Mouse (Mus musculus): Measurements from ENCODE around the gene B3gnt4.

B3gnt4 gene

DNA sequence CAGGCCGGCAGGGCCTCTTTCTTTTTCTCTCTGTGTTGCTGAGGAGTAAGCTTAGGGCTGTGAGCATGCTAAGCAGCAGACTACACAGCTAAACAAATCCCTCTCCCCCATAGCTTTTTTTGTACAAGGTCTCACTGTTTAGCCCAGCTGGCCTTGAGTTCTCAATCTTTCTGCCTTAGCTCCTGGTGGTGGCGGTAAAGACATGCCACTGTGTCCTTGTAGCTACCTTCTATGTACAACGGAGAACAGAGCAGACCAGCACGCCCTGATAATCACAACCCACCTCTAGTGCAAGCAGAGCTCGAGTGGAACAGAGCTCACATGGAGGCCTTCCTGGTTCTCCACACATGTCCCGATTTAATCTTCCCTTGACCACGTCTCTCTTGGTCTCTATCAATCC, 18.4 kb downstream of the B3gnt4 start:
- DNase-seq = no peak

DNA sequence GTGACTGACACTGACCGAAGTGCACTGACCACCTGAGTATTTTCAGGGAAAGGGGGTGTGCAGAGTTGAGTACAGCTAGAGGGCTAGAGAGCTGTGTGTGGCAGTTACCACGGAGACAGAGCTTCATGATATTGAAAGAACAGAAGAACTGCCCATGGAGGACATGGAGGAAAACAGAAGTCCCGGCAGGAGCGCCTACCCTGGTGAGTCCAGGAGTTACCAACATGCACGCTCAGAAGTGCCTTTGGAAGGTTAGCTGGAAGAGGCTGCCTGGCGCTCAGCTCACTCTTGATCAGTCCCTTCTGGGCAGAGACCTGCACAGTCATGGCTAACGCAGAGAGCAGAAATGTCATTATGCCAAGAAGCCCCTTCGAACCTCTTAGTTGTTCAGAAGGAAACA, 19.8 kb downstream of the B3gnt4 start:
- DNase-seq = no peak

DNA sequence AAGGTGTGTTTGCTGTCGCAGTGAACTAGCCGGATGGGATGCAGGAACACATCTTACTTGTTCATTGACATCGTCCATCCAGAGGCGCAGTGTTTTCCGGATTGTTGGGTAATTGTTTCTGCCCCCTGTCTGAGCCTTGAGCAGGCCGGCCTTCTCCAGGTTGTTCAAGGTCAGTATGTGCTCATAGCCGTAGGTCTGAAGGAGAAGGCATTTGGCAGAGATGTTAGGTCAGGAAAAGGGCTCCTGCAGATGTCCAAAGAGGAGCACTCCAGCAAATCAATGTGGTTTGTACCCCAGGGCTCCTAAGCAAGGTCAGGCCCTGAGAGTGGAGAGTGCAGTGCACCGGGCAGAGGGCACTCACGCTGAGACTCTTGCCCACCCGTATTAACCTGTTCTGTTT, 23.5 kb downstream of the B3gnt4 start:
- DNase-seq = no peak

DNA sequence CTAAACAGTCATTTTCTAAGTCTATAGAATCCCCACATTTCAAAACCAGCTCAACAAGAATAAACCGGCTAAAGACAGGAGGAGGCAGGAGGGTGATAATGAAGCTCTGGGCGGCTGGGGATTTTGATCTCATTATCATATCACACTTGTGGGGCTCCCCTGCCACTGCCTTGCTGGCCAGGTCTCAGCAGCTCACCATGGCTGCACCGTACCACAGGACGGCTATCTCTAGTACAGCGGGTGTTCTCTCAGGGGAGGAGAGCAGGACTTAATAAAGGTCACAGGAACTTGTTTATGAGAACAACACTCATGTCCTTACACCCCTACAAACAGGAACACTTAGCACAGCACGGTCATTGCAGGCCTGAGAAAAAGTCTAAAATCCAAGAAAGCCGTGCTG, 45.4 kb downstream of the B3gnt4 start:
- DNase-seq = no peak

DNA sequence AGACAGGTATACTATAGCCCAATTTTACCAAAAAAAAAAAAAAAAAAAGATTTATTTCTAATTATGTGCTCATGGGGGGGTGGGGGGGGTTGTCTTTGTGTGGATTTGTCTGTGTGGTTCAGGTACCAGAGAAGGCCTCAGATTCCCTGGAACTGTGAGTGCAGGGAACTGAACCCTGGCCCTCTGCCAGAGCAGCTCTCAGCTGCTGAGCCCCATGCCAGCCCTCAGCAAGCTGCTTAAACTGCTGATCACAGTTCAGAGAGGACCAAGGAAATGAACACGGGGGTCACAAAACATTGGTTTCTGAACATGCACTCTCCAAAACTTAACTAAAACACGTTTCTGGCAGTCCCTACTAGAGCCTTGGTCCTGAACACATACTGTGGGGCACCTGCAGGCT, 46.2 kb downstream of the B3gnt4 start:
- DNase-seq = peak; percentile 89 to 93

DNA sequence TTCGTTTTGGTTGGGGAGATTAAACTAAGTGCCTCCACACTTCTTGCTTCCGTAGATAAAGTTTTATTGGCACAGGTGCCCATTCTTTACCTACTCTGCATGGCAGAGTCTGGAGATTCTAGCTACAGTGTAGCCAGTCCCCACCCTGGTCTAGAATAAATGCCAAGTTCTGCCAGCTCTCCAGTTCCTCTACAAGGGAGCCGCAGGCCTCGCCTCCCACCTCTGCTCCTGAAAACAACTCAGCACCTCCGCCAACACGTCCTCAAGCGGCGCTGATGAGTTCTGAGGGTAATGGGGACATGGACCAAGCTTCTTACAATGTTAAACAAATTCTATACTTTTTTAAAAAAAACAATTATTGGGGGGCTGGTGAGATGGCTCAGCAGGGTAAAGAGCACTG, 49.3 kb downstream of the B3gnt4 start:
- no peak for DNase-seq

DNA sequence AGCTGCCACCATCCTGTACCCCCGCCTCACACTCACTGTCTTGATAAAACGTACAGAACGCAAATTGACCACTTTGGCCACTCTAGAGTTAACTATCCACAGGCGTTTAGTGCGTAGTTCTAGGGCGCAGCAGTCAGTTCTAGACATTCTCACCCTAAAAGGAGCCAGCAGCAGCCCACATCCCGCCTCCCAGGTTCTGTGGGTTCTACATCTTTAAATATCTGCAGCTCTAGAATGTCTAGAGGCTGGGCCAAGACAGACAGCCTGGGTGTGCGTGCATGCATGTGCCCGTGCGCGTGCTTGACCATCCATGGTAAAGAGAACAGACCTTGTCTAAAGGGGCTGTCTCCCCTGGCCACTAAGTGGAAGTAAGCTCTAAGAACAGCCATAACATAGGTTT, 50.9 kb downstream of the B3gnt4 start:
- no peak for DNase-seq

Data from cerebellum, postnatal 10 days (tissue).